Mouse (Mus musculus): ENCODE data around the gene Itpr1. TPM values are rescaled to one million over a fixed set of nuclear protein-coding genes. Genes with fewer than 3 reads are reported as not detected.

Gene Itpr1
- polyA plus RNA-seq, 1 experiment: 0.07 TPM

GRCm38 (mm10) chr6:108457516-108458181, 244.8 kb downstream of the Itpr1 start:
- no peaks in the 10 kb centered on the region for H3K4me1 ChIP-seq (ENCODE audit: control insufficient read depth)
- TF ChIP-seq TAL1 (IDR thresholded peaks at IDR 0.05; ENCODE audit: low read length): no peak
- no peak for TF ChIP-seq GATA1 (IDR thresholded peaks at IDR 0.05; ENCODE audit: low read length)
- H3K9me3 ChIP-seq (ENCODE audit: control insufficient read depth, low read length): no peaks in the 10 kb centered on the region
- H3K4me3 ChIP-seq (replicated peaks): no peak overlapping the region
- no peaks in the 10 kb centered on the region for H3K36me3 ChIP-seq (ENCODE audit: control insufficient read depth)
- H3K27me3 ChIP-seq (ENCODE audit: control insufficient read depth): no peaks in the 10 kb centered on the region

- no peak overlapping the region for H3K4me3 ChIP-seq (replicated peaks)
- TF ChIP-seq GATA1 (IDR thresholded peaks at IDR 0.05; ENCODE audit: low read length): no peak
- TF ChIP-seq TAL1 (IDR thresholded peaks at IDR 0.05; ENCODE audit: low read length): no peak
- no peaks in the 10 kb centered on the region for H3K4me1 ChIP-seq (ENCODE audit: control insufficient read depth)
- H3K27me3 ChIP-seq (ENCODE audit: control insufficient read depth): no peaks in the 10 kb centered on the region
- H3K36me3 ChIP-seq (ENCODE audit: control insufficient read depth): no peaks in the 10 kb centered on the region
- no peaks in the 10 kb centered on the region for H3K9me3 ChIP-seq (ENCODE audit: control insufficient read depth, low read length)
These were observed 245.3 kb downstream of the Itpr1 start for GRCm38 (mm10) chr6:108458182-108458571.

GRCm38 (mm10) chr6:108458826-108459225, 245.9 kb downstream of the Itpr1 start:
- H3K36me3 ChIP-seq (ENCODE audit: control insufficient read depth): no peaks in the 10 kb centered on the region
- no peaks in the 10 kb centered on the region for H3K27me3 ChIP-seq (ENCODE audit: control insufficient read depth)
- TF ChIP-seq TAL1 (IDR thresholded peaks at IDR 0.05; ENCODE audit: low read length): no peak
- TF ChIP-seq GATA1 (IDR thresholded peaks at IDR 0.05; ENCODE audit: low read length): no peak
- no peaks in the 10 kb centered on the region for H3K4me1 ChIP-seq (ENCODE audit: control insufficient read depth)
- no peak overlapping the region for H3K4me3 ChIP-seq (replicated peaks)
- H3K9me3 ChIP-seq (ENCODE audit: control insufficient read depth, low read length): no peaks in the 10 kb centered on the region

- no peak for TF ChIP-seq GATA1 (IDR thresholded peaks at IDR 0.05; ENCODE audit: low read length)
- TF ChIP-seq TAL1 (IDR thresholded peaks at IDR 0.05; ENCODE audit: low read length): no peak
- no peaks in the 10 kb centered on the region for H3K27me3 ChIP-seq (ENCODE audit: control insufficient read depth)
- H3K4me1 ChIP-seq (ENCODE audit: control insufficient read depth): no peaks in the 10 kb centered on the region
- no peaks in the 10 kb centered on the region for H3K36me3 ChIP-seq (ENCODE audit: control insufficient read depth)
- H3K4me3 ChIP-seq (replicated peaks): no peak overlapping the region
- no peaks in the 10 kb centered on the region for H3K9me3 ChIP-seq (ENCODE audit: control insufficient read depth, low read length)
These were observed 251.5 kb downstream of the Itpr1 start for GRCm38 (mm10) chr6:108464308-108464979.

GRCm38 (mm10) chr6:108465159-108465558, 252.3 kb downstream of the Itpr1 start:
- no peaks in the 10 kb centered on the region for H3K4me1 ChIP-seq (ENCODE audit: control insufficient read depth)
- no peak overlapping the region for H3K4me3 ChIP-seq (replicated peaks)
- H3K36me3 ChIP-seq (ENCODE audit: control insufficient read depth): no peaks in the 10 kb centered on the region
- no peaks in the 10 kb centered on the region for H3K27me3 ChIP-seq (ENCODE audit: control insufficient read depth)
- no peaks in the 10 kb centered on the region for H3K9me3 ChIP-seq (ENCODE audit: control insufficient read depth, low read length)
- no peak for TF ChIP-seq TAL1 (IDR thresholded peaks at IDR 0.05; ENCODE audit: low read length)

- Histone ChIP-seq H3K36me3 (ENCODE audit: control insufficient read depth) (no peaks in the 10 kb centered on the region), H3K9me3 (ENCODE audit: control insufficient read depth, low read length) (no peaks in the 10 kb centered on the region), H3K4me1 (ENCODE audit: control insufficient read depth) (no peaks in the 10 kb centered on the region), H3K27me3 (ENCODE audit: control insufficient read depth) (no peaks in the 10 kb centered on the region), H3K4me3 (replicated peaks) (no peak overlapping the region)
- no peak for TF ChIP-seq TAL1 (IDR thresholded peaks at IDR 0.05; ENCODE audit: low read length)
These were observed 253.2 kb downstream of the Itpr1 start for GRCm38 (mm10) chr6:108466061-108466531.

GRCm38 (mm10) chr6:108467597-108467996, 254.7 kb downstream of the Itpr1 start:
- Histone ChIP-seq H3K4me3 (replicated peaks) (no peak overlapping the region), H3K36me3 (ENCODE audit: control insufficient read depth) (no peaks in the 10 kb centered on the region), H3K9me3 (ENCODE audit: control insufficient read depth, low read length) (no peaks in the 10 kb centered on the region), H3K27me3 (ENCODE audit: control insufficient read depth) (no peaks in the 10 kb centered on the region), H3K4me1 (ENCODE audit: control insufficient read depth) (no peaks in the 10 kb centered on the region)
- no peak for TF ChIP-seq GATA1 (IDR thresholded peaks at IDR 0.05; ENCODE audit: low read length)
- TF ChIP-seq TAL1 (IDR thresholded peaks at IDR 0.05; ENCODE audit: low read length): no peak

GRCm38 (mm10) chr6:108468226-108468825, 255.4 kb downstream of the Itpr1 start:
- Histone ChIP-seq H3K4me3 (replicated peaks) (no peak overlapping the region), H3K36me3 (ENCODE audit: control insufficient read depth) (no peaks in the 10 kb centered on the region), H3K9me3 (ENCODE audit: control insufficient read depth, low read length) (no peaks in the 10 kb centered on the region), H3K27me3 (ENCODE audit: control insufficient read depth) (no peaks in the 10 kb centered on the region), H3K4me1 (ENCODE audit: control insufficient read depth) (no peaks in the 10 kb centered on the region)
- TF ChIP-seq TAL1 (IDR thresholded peaks at IDR 0.05; ENCODE audit: low read length): no peak
- no peak for TF ChIP-seq GATA1 (IDR thresholded peaks at IDR 0.05; ENCODE audit: low read length)

- H3K4me3 ChIP-seq (replicated peaks): no peak overlapping the region
- H3K4me1 ChIP-seq (ENCODE audit: control insufficient read depth): no peaks in the 10 kb centered on the region
- no peaks in the 10 kb centered on the region for H3K36me3 ChIP-seq (ENCODE audit: control insufficient read depth)
- TF ChIP-seq TAL1 (IDR thresholded peaks at IDR 0.05; ENCODE audit: low read length) (no peak), GATA1 (IDR thresholded peaks at IDR 0.05; ENCODE audit: low read length) (no peak)
- no peaks in the 10 kb centered on the region for H3K9me3 ChIP-seq (ENCODE audit: control insufficient read depth, low read length)
- no peaks in the 10 kb centered on the region for H3K27me3 ChIP-seq (ENCODE audit: control insufficient read depth)
These were observed 259.0 kb downstream of the Itpr1 start for GRCm38 (mm10) chr6:108471878-108472277.

All from erythroblast, embryonic 14.5 days (primary cell).